Mouse (Mus musculus) heart, adult 2 months (tissue): Measurements from ENCODE around the gene Arhgef15.

ENCODE experiments used
- CTCF ChIP-seq: fragments of 200-600 bp; IDR thresholded peaks from 2 replicates; pipeline ENCODE4 v1.8.1; 2022; ENCODE audit warnings: antibody characterized with exemption, mild to moderate bottlenecking, moderate library complexity
- EP300 ChIP-seq: fragments of 200-500 bp; IDR thresholded peaks from 2 replicates; pipeline ENCODE4 v1.6.1; 2011; ENCODE audit warnings: low read depth, low read length, control low read depth; ENCODE audit not compliant: insufficient read depth
- POLR2A ChIP-seq: fragments of 200-500 bp; IDR thresholded peaks from 2 replicates; pipeline ENCODE4 v1.6.1; 2011; ENCODE audit warnings: mild to moderate bottlenecking, low read depth, low read length, control low read depth; ENCODE audit not compliant: insufficient read depth

DNA sequence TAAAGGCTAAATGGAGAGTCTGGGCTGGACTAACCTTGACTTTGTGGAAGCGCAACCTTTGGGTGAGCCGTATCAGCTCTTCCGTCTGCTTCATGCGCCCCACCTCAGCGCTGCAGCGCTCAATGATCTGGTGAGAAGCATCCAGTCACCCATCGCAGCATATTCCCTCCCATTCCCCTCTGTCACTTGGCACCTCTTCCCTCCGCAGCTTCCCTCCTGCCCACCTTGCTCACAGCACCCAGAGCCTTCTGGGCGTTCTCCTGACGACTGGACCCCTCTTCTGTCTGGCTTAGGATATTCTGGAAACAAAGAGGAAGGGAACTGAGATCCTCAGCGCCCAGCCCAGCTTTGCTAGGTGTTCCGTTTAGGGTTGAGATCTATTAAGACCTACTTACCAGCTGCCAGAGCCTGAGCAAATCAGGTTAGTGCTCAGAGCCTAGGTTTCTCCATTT, 9.7 kb downstream of the Arhgef15 start:
- TF ChIP-seq EP300 (no peak), CTCF (no peak), POLR2A (no peak)
